Mouse (Mus musculus) CH12.LX (cell line): ENCODE measurements around the gene Pkn1. TPM values are rescaled to one million over a fixed set of nuclear protein-coding genes. Genes with fewer than 3 reads are reported as not detected.
A peak's percentile ranks its signal among the peaks of the same experiment; 100 is the strongest.

Experiments used
- DNase-seq: peaks from one replicate; pipeline ENCODE4 v3.0.0-alpha.2; 2013; ENCODE audit errors: extremely low read depth
- H3K27ac ChIP-seq: 2 replicates; pipeline ENCODE4 v1.5.1; 2012; ENCODE audit warnings: low read depth, mild to moderate bottlenecking, control low read depth, moderate library complexity; ENCODE audit not compliant: insufficient read depth
- H3K27me3 ChIP-seq: replicated peaks from 2 replicates; pipeline ENCODE3; 2012; ENCODE audit warnings: inconsistent platforms
- H3K36me3 ChIP-seq, 2 experiments: replicated peaks in 1 of 2; 2 replicates each; pipeline versions ENCODE3 to v1.6.1; 2012; ENCODE audit warnings: inconsistent platforms in 1 of 2, low read length in 1 of 2, mild to moderate bottlenecking in 1 of 2, mixed read lengths in 1 of 2, moderate library complexity in 1 of 2; ENCODE audit not compliant: control insufficient read depth in 1 of 2, insufficient read depth in 1 of 2
- H3K4me1 ChIP-seq, 2 experiments: 2 replicates each; pipeline ENCODE4 v1.6.1; 2012; ENCODE audit warnings: inconsistent platforms in 1 of 2, moderate library complexity in 1 of 2; ENCODE audit not compliant: insufficient read depth in 2 of 2, control insufficient read depth in 1 of 2
- H3K4me2 ChIP-seq: 2 replicates; pipeline ENCODE4 v1.6.1; 2012; ENCODE audit warnings: low read depth, mild to moderate bottlenecking, control low read depth; ENCODE audit not compliant: poor library complexity, insufficient read depth, severe bottlenecking
- H3K4me3 ChIP-seq, 3 experiments: fragments of 150-350 bp in 1 of 3; sonication (generic) in 1 of 3; replicated peaks in 1 of 3; 2 replicates each; pipeline versions ENCODE3 to v1.5.1; 2011 to 2012; ENCODE audit warnings: low read depth in 2 of 3, low read length in 2 of 3, mild to moderate bottlenecking in 2 of 3, moderate library complexity in 2 of 3, control low read depth in 1 of 3, improper control_type of control experiment in 1 of 3, inconsistent platforms in 1 of 3, mixed read lengths in 1 of 3; ENCODE audit not compliant: poor library complexity in 1 of 3
- H3K79me2 ChIP-seq: replicated peaks from 2 replicates; pipeline ENCODE4 v1.6.1; 2012; ENCODE audit warnings: mild to moderate bottlenecking, moderate library complexity; ENCODE audit not compliant: control insufficient read depth, poor library complexity, insufficient read depth, severe bottlenecking; ENCODE audit errors: extremely low read depth
- H3K9ac ChIP-seq: 2 replicates; pipeline ENCODE4 v1.6.1; 2012; ENCODE audit warnings: low read depth, mild to moderate bottlenecking, control low read depth, moderate library complexity; ENCODE audit not compliant: insufficient read depth
- H3K9me3 ChIP-seq: replicated peaks from 2 replicates; pipeline ENCODE3; 2012; ENCODE audit warnings: low read length, inconsistent platforms, mixed read lengths
- BHLHE40 ChIP-seq: IDR thresholded peaks from 2 replicates; pipeline ENCODE4 v1.6.1; 2011; ENCODE audit warnings: mild to moderate bottlenecking, low read depth, low read length, improper control_type of control experiment
- CTCF ChIP-seq, 2 experiments: IDR thresholded peaks in 1 of 2; conservative IDR thresholded peaks in 1 of 2; 2 replicates each; pipeline ENCODE4 v1.5.1; 2011 to 2012; ENCODE audit warnings: low read depth in 2 of 2, low read length in 2 of 2, improper control_type of control experiment in 1 of 2, inconsistent platforms in 1 of 2, mild to moderate bottlenecking in 1 of 2, moderate library complexity in 1 of 2
- ELF1 ChIP-seq: IDR thresholded peaks from 2 replicates; pipeline ENCODE4 v1.6.1; 2014; ENCODE audit warnings: low read depth, mild to moderate bottlenecking, inconsistent platforms, low read length, improper control_type of control experiment
- EP300 ChIP-seq: IDR thresholded peaks from 2 replicates; pipeline ENCODE4 v1.6.1; 2011; ENCODE audit warnings: low read length, improper control_type of control experiment
- ETS1 ChIP-seq: conservative IDR thresholded peaks from 2 replicates; pipeline ENCODE4 v1.6.1; 2012; ENCODE audit warnings: low read depth, mild to moderate bottlenecking, inconsistent platforms, low read length, improper control_type of control experiment, moderate library complexity
- JUND ChIP-seq: conservative IDR thresholded peaks from 2 replicates; pipeline ENCODE4 v1.6.1; 2011; ENCODE audit warnings: low read depth, low read length, improper control_type of control experiment
- MAX ChIP-seq: IDR thresholded peaks from 2 replicates; pipeline ENCODE4 v1.6.1; 2011; ENCODE audit warnings: low read length, improper control_type of control experiment
- MAZ ChIP-seq: IDR thresholded peaks from 2 replicates; pipeline ENCODE4 v1.6.1; 2012; ENCODE audit warnings: low read depth, mild to moderate bottlenecking, inconsistent platforms, low read length, improper control_type of control experiment, moderate library complexity
- MEF2A ChIP-seq: IDR thresholded peaks from 2 replicates; pipeline ENCODE4 v1.6.1; 2014; ENCODE audit warnings: low read depth, mild to moderate bottlenecking, inconsistent platforms, low read length, improper control_type of control experiment, borderline replicate concordance
- MXI1 ChIP-seq: IDR thresholded peaks from 2 replicates; pipeline ENCODE4 v1.6.1; 2011; ENCODE audit warnings: mild to moderate bottlenecking, low read depth, low read length, improper control_type of control experiment
- MYC ChIP-seq: IDR thresholded peaks from 2 replicates; pipeline ENCODE4 v1.6.1; 2011; ENCODE audit warnings: low read depth, mild to moderate bottlenecking, improper control_type of control experiment, low read length
- PAX5 ChIP-seq: IDR thresholded peaks from 2 replicates; pipeline ENCODE4 v1.6.1; 2012; ENCODE audit warnings: low read length, inconsistent platforms, mixed read lengths
- POLR2A ChIP-seq: IDR thresholded peaks from 2 replicates; pipeline ENCODE4 v1.6.1; 2011; ENCODE audit warnings: low read depth, mild to moderate bottlenecking, improper control_type of control experiment, low read length
- POLR2AphosphoS2 ChIP-seq: IDR thresholded peaks from 2 replicates; pipeline ENCODE4 v1.6.1; 2011; ENCODE audit warnings: low read depth, low read length, improper control_type of control experiment
- RAD21 ChIP-seq: IDR thresholded peaks from 2 replicates; pipeline ENCODE4 v1.6.1; 2011; ENCODE audit warnings: low read depth, mild to moderate bottlenecking, low read length, improper control_type of control experiment, moderate library complexity
- SMC3 ChIP-seq: IDR thresholded peaks from 2 replicates; pipeline ENCODE4 v1.6.1; 2011; ENCODE audit warnings: low read depth, low read length, improper control_type of control experiment
- TBP ChIP-seq: conservative IDR thresholded peaks from 2 replicates; pipeline ENCODE4 v1.6.1; 2011; ENCODE audit warnings: low read depth, low read length, improper control_type of control experiment
- TCF12 ChIP-seq: IDR thresholded peaks from 2 replicates; pipeline ENCODE4 v1.6.1; 2014; ENCODE audit warnings: low read depth, mild to moderate bottlenecking, inconsistent platforms, low read length, improper control_type of control experiment
- UBTF ChIP-seq: IDR thresholded peaks from 2 replicates; pipeline ENCODE4 v1.6.1; 2012; ENCODE audit warnings: low read depth, mild to moderate bottlenecking, inconsistent platforms, low read length, improper control_type of control experiment, moderate library complexity
- USF1 ChIP-seq: IDR thresholded peaks from 2 replicates; pipeline ENCODE4 v1.6.1; 2014; ENCODE audit warnings: low read depth, mild to moderate bottlenecking, inconsistent platforms, low read length, improper control_type of control experiment
- ZMIZ1 ChIP-seq: IDR thresholded peaks from 2 replicates; pipeline ENCODE4 v1.6.1; 2012; ENCODE audit warnings: low read depth, mild to moderate bottlenecking, inconsistent platforms, low read length, improper control_type of control experiment
- ZNF384 ChIP-seq: IDR thresholded peaks from 2 replicates; pipeline ENCODE4 v1.6.1; 2012; ENCODE audit warnings: low read depth, low read length, improper control_type of control experiment, inconsistent platforms
- dilution Hi-C: fragments of 300-500 bp; cut with MboI; formaldehyde crosslinking; loops from 2 replicates; pipeline ENCODE4 v1.14.3; 2020; ENCODE audit warnings: low sequenced_read_pairs; ENCODE audit not compliant: extremely low pct_unique_long_range_greater_than_20kb, extremely low pct_ligation_motif_present
- in situ Hi-C: fragments of 300-500 bp; cut with MboI; formaldehyde crosslinking; loops from 3 replicates; pipeline ENCODE4 v1.14.3; 2019; ENCODE audit warnings: low sequenced_read_pairs, low pct_ligation_motif_present, low pct_unique_long_range_greater_than_20kb, mixed read lengths
- polyA plus RNA-seq: library from polyadenylated mRNA; unstranded; fragments of >175 nt; gene quantifications from 2 replicates; pipeline ENCODE4 v1.2.1, GENCODE M21; 2012; ENCODE audit warnings: low read depth; ENCODE audit not compliant: insufficient read length
- total RNA-seq, 2 experiments: library from RNA; depleted of rRNA; stranded (reverse); fragments of 300-350 nt in 1 of 2; fragments of >200 nt in 1 of 2; gene quantifications; 2 replicates each; pipeline ENCODE4 v1.2.3; 2012 to 2014

Gene Pkn1
- total and polyA plus RNA-seq, 3 experiments: 33.5 to 58.8 (median 47.8) TPM

GRCm38 (mm10) chr8:83652030-83652743 lies 46.8 kb downstream of the Pkn1 start, which contains the start of gene Gipc1 (continued):
- TF ChIP-seq MAX: no peak
- no peak for TF ChIP-seq EP300
- TF ChIP-seq BHLHE40: no peak
- TF ChIP-seq POLR2A: peak; percentile 80
- no peak for TF ChIP-seq JUND
- no peak for TF ChIP-seq MEF2A

GRCm38 (mm10) chr8:83649699-83650098 lies 49.3 kb downstream of the Pkn1 start:
- DNase-seq: no peak
- H3K79me2 ChIP-seq: no peaks in the 10 kb centered on the region
- in situ Hi-C loops: no loop called here
- H3K27me3 ChIP-seq: peaks cover 14% of the 10 kb centered on the region
- peaks cover 0 to 3% of the 10 kb centered on the region in 2 experiments for H3K36me3 ChIP-seq
- no peak overlapping the region for H3K4me3 ChIP-seq
- no peak overlapping the region for H3K9ac ChIP-seq
- no peak overlapping the region for H3K27ac ChIP-seq
- H3K4me1 ChIP-seq: peaks cover 2 to 19% of the 10 kb centered on the region in 2 experiments; a peak in 3 of 4 replicates
- H3K9me3 ChIP-seq: peaks cover 33% of the 10 kb centered on the region
- dilution Hi-C loops: no loop called here
- no peak overlapping the region for H3K4me2 ChIP-seq
- no peak for TF ChIP-seq ZNF384
- no peak for TF ChIP-seq POLR2AphosphoS2
- TF ChIP-seq MXI1: no peak
- no peak for TF ChIP-seq POLR2A
- TF ChIP-seq ELF1: no peak
- no peak for TF ChIP-seq CTCF (conservative IDR thresholded peaks at IDR 0.05 in 1 of 2, IDR thresholded peaks at IDR 0.05 in 1 of 2; ENCODE audit: low read depth in 2 of 2, low read length in 2 of 2)
- no peak for TF ChIP-seq MYC
- TF ChIP-seq TCF12: no peak
- TF ChIP-seq RAD21: no peak
- no peak for TF ChIP-seq ZMIZ1
- TF ChIP-seq PAX5: no peak
- TF ChIP-seq SMC3: no peak
- no peak for TF ChIP-seq MEF2A
- TF ChIP-seq ETS1: no peak
- no peak for TF ChIP-seq UBTF
- TF ChIP-seq MAZ: no peak
- TF ChIP-seq BHLHE40: no peak
- no peak for TF ChIP-seq TBP
- TF ChIP-seq USF1: no peak
